Mouse (Mus musculus): ENCODE measurements around the gene Ube2o.

- TF ChIP-seq CTCF (IDR thresholded peaks at IDR 0.05; ENCODE audit: borderline replicate concordance, insufficient read depth, low read length) (no peak), POLR2A (IDR thresholded peaks at IDR 0.05; ENCODE audit: low read depth, low read length) (no peak)
These were observed 37.4 kb upstream of the Ube2o start for GRCm38 (mm10) chr11:116618666-116619065.

Data from embryonic fibroblast, embryonic 13.5 days (primary cell).